20 mouse cellular contexts compared by ENCODE assay signal in the genomic region with DNA sequence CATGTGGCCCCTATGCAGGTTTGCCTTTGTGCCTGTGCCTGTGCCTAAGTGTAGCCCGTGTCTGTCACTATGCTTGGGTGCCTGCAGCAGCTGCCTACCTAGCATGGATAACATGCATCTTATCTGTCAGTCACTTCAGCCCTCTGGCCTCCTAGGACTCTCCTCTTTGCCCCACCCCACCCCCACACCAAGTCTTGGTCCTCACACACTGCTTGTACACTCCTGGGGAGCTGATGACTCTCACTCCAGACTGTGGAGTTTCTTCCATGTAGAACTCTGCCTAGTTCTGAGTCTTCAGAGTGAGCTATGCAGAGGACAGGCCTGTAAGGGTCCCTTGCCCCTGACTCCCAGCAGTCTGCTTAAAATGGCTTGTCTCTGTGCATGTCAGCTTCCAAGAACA.
"Had no signal": no experiment of that assay in that cellular context is flagged by ENCODE, and none has a peak within 500 bp of the region (broad histone marks: within the 10 kb centered on the region; RNA-seq: fewer than 3 reads in every experiment).

No protein-coding gene starts in this region.

- H3K9me3 ChIP-seq: heart, embryonic 12.5 days; hindbrain, embryonic 13.5 days; hindbrain, embryonic 15.5 days; kidney, embryonic 15.5 days; limb, embryonic 13.5 days; limb, embryonic 15.5 days had no signal

- H3K27me3 ChIP-seq: heart, embryonic 12.5 days; hindbrain, embryonic 13.5 days; hindbrain, embryonic 15.5 days; kidney, embryonic 15.5 days; limb, embryonic 13.5 days; limb, embryonic 15.5 days had no signal

- H3K27ac ChIP-seq: hindbrain, embryonic 13.5 days; hindbrain, embryonic 15.5 days; hindbrain, postnatal 0 days; kidney, embryonic 15.5 days; kidney, postnatal 0 days; limb, embryonic 13.5 days; limb, embryonic 15.5 days had no signal

- H3K4me3 ChIP-seq: heart, embryonic 12.5 days; hindbrain, embryonic 13.5 days; hindbrain, embryonic 15.5 days; kidney, embryonic 15.5 days; limb, embryonic 13.5 days; limb, embryonic 15.5 days had no signal

- ATAC-seq: forebrain, postnatal 0 days; hindbrain, postnatal 0 days; intestine, embryonic 16.5 days had no signal

- H3K9ac ChIP-seq: forebrain, postnatal 0 days; heart, embryonic 12.5 days; hindbrain, embryonic 13.5 days; hindbrain, embryonic 15.5 days; kidney, embryonic 15.5 days; limb, embryonic 13.5 days; limb, embryonic 15.5 days had no signal

- H3K4me2 ChIP-seq: heart, embryonic 12.5 days; hindbrain, embryonic 13.5 days; hindbrain, embryonic 15.5 days; kidney, embryonic 15.5 days; limb, embryonic 13.5 days; limb, embryonic 15.5 days had no signal

- H3K4me1 ChIP-seq: hindbrain, embryonic 13.5 days; hindbrain, embryonic 15.5 days; limb, embryonic 13.5 days; limb, embryonic 15.5 days had no signal

- DNase-seq: forebrain, postnatal 0 days; gastrocnemius, postnatal 14 days; gastrocnemius, postnatal 36 days; heart, adult 18-20 months; heart, postnatal 10 days; heart, postnatal 36 days; kidney, adult 11 months; kidney, postnatal 14 days; layer of hippocampus, adult 9-11 months; layer of hippocampus, postnatal 36 days; left cerebral cortex, postnatal 4 days had no signal

- H3K36me3 ChIP-seq: heart, embryonic 12.5 days; hindbrain, embryonic 13.5 days; hindbrain, embryonic 15.5 days; kidney, embryonic 15.5 days; limb, embryonic 13.5 days; limb, embryonic 15.5 days had no signal
